Mouse (Mus musculus): ENCODE measurements around the gene Dock2. TPM values are rescaled to one million over a fixed set of nuclear protein-coding genes. Genes with fewer than 3 reads are reported as not detected.
A peak's percentile ranks its signal among the peaks of the same experiment; 100 is the strongest.

The Dock2 gene
- total and polyA plus RNA-seq, 2 experiments from 2014 or later = 0.57 to 1.6 TPM

- H3K4me2 ChIP-seq (ENCODE audit: low read depth, low read length, poor library complexity, severe bottlenecking) = no peak overlapping the region
- ATAC-seq (ENCODE audit: low FRiP score) = no peak
- no peaks in the 10 kb centered on the region for H3K4me1 ChIP-seq (ENCODE audit: insufficient read depth, low read length)
- no peaks in the 10 kb centered on the region for H3K36me3 ChIP-seq (ENCODE audit: insufficient read depth, low read length)
- no peak for TF ChIP-seq CTCF (IDR thresholded peaks at IDR 0.05)
- H3K27ac ChIP-seq (ENCODE audit: low read depth, low read length) = no peak overlapping the region
- no peak for DNase-seq (ENCODE audit: low spot score)
- H3K4me3 ChIP-seq (ENCODE audit: low read depth, low read length) = no peak overlapping the region
- no peak overlapping the region for H3K9ac ChIP-seq (replicated peaks; ENCODE audit: low read length, poor library complexity, severe bottlenecking)
- WGBS = over 99% methylated on average over 3 of the region's 3 CpGs
- H3K9me3 ChIP-seq (ENCODE audit: low read length) = no peaks in the 10 kb centered on the region
- no peaks in the 10 kb centered on the region for H3K27me3 ChIP-seq (ENCODE audit: insufficient read depth, low read length)
Measured at GRCm38 (mm10) chr11:34492986-34493385, 290.7 kb downstream of the Dock2 start.

GRCm38 (mm10) chr11:34492223-34492622 lies 291.5 kb downstream of the Dock2 start:
- Histone ChIP-seq H3K27ac (ENCODE audit: low read depth, low read length) (no peak overlapping the region), H3K36me3 (ENCODE audit: insufficient read depth, low read length) (no peaks in the 10 kb centered on the region), H3K9me3 (ENCODE audit: low read length) (no peaks in the 10 kb centered on the region), H3K4me1 (ENCODE audit: insufficient read depth, low read length) (no peaks in the 10 kb centered on the region), H3K4me2 (ENCODE audit: low read depth, low read length, poor library complexity, severe bottlenecking) (no peak overlapping the region), H3K9ac (replicated peaks; ENCODE audit: low read length, poor library complexity, severe bottlenecking) (no peak overlapping the region), H3K4me3 (ENCODE audit: low read depth, low read length) (no peak overlapping the region), H3K27me3 (ENCODE audit: insufficient read depth, low read length) (no peaks in the 10 kb centered on the region)
- TF ChIP-seq CTCF (IDR thresholded peaks at IDR 0.05) = no peak
- DNase-seq (ENCODE audit: low spot score) = no peak
- 89% methylated on average over 2 of the region's 2 CpGs for WGBS
- ATAC-seq (ENCODE audit: low FRiP score) = no peak

- H3K27me3 ChIP-seq (ENCODE audit: insufficient read depth, low read length) = no peaks in the 10 kb centered on the region
- no peak overlapping the region for H3K9ac ChIP-seq (replicated peaks; ENCODE audit: low read length, poor library complexity, severe bottlenecking)
- no peak overlapping the region for H3K4me2 ChIP-seq (ENCODE audit: low read depth, low read length, poor library complexity, severe bottlenecking)
- no peak overlapping the region for H3K4me3 ChIP-seq (ENCODE audit: low read depth, low read length)
- no peaks in the 10 kb centered on the region for H3K4me1 ChIP-seq (ENCODE audit: insufficient read depth, low read length)
- no peaks in the 10 kb centered on the region for H3K36me3 ChIP-seq (ENCODE audit: insufficient read depth, low read length)
- H3K27ac ChIP-seq (ENCODE audit: low read depth, low read length) = no peak overlapping the region
- no peak for DNase-seq (ENCODE audit: low spot score)
- no peaks in the 10 kb centered on the region for H3K9me3 ChIP-seq (ENCODE audit: low read length)
- TF ChIP-seq CTCF (IDR thresholded peaks at IDR 0.05) = no peak
- 85% methylated on average over 6 of the region's 6 CpGs for WGBS
- ATAC-seq (ENCODE audit: low FRiP score) = no peak
Measured at GRCm38 (mm10) chr11:34489548-34489947, 294.1 kb downstream of the Dock2 start.

GRCm38 (mm10) chr11:34479301-34479700 lies 304.4 kb downstream of the Dock2 start:
- DNase-seq (ENCODE audit: low spot score) (no peak), ATAC-seq (ENCODE audit: low FRiP score) (no peak)
- no peaks in the 10 kb centered on the region for H3K27me3 ChIP-seq (ENCODE audit: insufficient read depth, low read length)
- H3K9ac ChIP-seq (replicated peaks; ENCODE audit: low read length, poor library complexity, severe bottlenecking) = no peak overlapping the region
- no peak overlapping the region for H3K4me2 ChIP-seq (ENCODE audit: low read depth, low read length, poor library complexity, severe bottlenecking)
- WGBS = 71% methylated on average over 5 of the region's 5 CpGs
- H3K4me3 ChIP-seq (ENCODE audit: low read depth, low read length) = no peak overlapping the region
- no peaks in the 10 kb centered on the region for H3K4me1 ChIP-seq (ENCODE audit: insufficient read depth, low read length)
- H3K36me3 ChIP-seq (ENCODE audit: insufficient read depth, low read length) = no peaks in the 10 kb centered on the region
- TF ChIP-seq CTCF (IDR thresholded peaks at IDR 0.05) = no peak
- no peak overlapping the region for H3K27ac ChIP-seq (ENCODE audit: low read depth, low read length)
- H3K9me3 ChIP-seq (ENCODE audit: low read length) = no peaks in the 10 kb centered on the region

DNA sequence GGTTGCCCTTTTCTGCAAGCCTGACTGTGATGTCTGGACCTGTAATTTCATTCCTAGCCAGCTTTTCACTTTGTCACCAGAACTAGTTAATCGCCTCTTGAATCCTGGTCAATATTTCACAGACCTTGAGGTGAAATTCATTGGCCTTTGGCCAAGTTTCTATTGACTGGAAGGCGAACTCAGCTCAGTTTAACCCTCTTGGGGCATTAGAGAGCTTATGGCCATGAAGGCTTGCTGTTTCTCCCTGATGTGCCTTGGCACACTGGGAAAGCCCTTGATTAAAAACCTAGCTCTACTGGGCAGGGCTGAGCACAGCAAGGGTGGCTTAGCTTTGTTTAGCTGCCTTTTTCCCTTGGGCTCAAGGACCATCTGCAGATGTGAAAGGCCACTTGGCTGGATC lies 313.9 kb downstream of the Dock2 start:
- H3K27ac ChIP-seq (ENCODE audit: low read depth, low read length) = no peak overlapping the region
- no peaks in the 10 kb centered on the region for H3K4me1 ChIP-seq (ENCODE audit: insufficient read depth, low read length)
- ATAC-seq (ENCODE audit: low FRiP score) (no peak), DNase-seq (ENCODE audit: low spot score) (peak; percentile 20)
- 66% methylated on average over 2 of the region's 2 CpGs for WGBS
- no peaks in the 10 kb centered on the region for H3K36me3 ChIP-seq (ENCODE audit: insufficient read depth, low read length)
- no peak overlapping the region for H3K9ac ChIP-seq (replicated peaks; ENCODE audit: low read length, poor library complexity, severe bottlenecking)
- no peak overlapping the region for H3K4me2 ChIP-seq (ENCODE audit: low read depth, low read length, poor library complexity, severe bottlenecking)
- H3K9me3 ChIP-seq (ENCODE audit: low read length) = no peaks in the 10 kb centered on the region
- TF ChIP-seq CTCF (IDR thresholded peaks at IDR 0.05) = no peak
- H3K27me3 ChIP-seq (ENCODE audit: insufficient read depth, low read length) = no peaks in the 10 kb centered on the region
- H3K4me3 ChIP-seq (ENCODE audit: low read depth, low read length) = no peak overlapping the region

DNA sequence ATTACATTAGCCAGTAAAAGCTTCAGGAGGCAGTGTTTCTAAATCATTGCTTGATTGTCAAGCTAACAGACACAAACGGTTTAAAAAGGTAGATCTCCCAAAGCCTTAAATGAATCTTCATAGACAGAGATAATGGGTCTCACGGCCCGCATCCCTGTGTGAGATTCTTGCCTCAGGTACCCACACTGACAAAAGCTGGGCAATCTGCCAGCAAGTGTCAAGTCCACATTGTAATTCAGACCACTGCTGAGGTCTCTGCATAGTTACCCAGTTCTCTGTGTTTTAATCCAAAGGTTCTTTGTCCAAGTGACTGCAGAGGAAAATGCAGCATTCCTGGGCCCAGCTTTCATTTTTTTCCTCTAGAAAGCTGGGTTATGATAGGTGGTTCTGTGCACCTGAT lies 315.1 kb downstream of the Dock2 start:
- no peak for ATAC-seq (ENCODE audit: low FRiP score)
- Histone ChIP-seq H3K27ac (ENCODE audit: low read depth, low read length) (no peak overlapping the region), H3K9ac (replicated peaks; ENCODE audit: low read length, poor library complexity, severe bottlenecking) (no peak overlapping the region), H3K4me3 (ENCODE audit: low read depth, low read length) (no peak overlapping the region), H3K9me3 (ENCODE audit: low read length) (no peaks in the 10 kb centered on the region), H3K36me3 (ENCODE audit: insufficient read depth, low read length) (no peaks in the 10 kb centered on the region), H3K4me2 (ENCODE audit: low read depth, low read length, poor library complexity, severe bottlenecking) (no peak overlapping the region), H3K4me1 (ENCODE audit: insufficient read depth, low read length) (no peaks in the 10 kb centered on the region), H3K27me3 (ENCODE audit: insufficient read depth, low read length) (no peaks in the 10 kb centered on the region)
- 25% methylated on average over 3 of the region's 3 CpGs for WGBS
- DNase-seq (ENCODE audit: low spot score) = peak; percentile 66
- no peak for TF ChIP-seq CTCF (IDR thresholded peaks at IDR 0.05)

All from midbrain, postnatal 0 days (tissue).